Comparison of ENCODE assay signal across 8 mouse cellular contexts in genomic region chr19:45997365-45997764, GRCm38 (mm10). TPM values are rescaled to one million over a fixed set of nuclear protein-coding genes. Genes with fewer than 3 reads are reported as not detected.
DNase-seq lines count a peak whose midpoint lies in the region; ATAC-seq and TF ChIP-seq lines count a peak whose summit lies in the region.

No protein-coding gene starts in this region.

- no peaks in the 10 kb centered on the region for H3K27me3 ChIP-seq in lung, embryonic 14.5 days (ENCODE audit: insufficient read depth, low read length)
- H3K27me3 ChIP-seq in intestine, embryonic 16.5 days (replicated peaks; ENCODE audit: control insufficient read depth, insufficient read depth, low read length): no peaks in the 10 kb centered on the region
- H3K27me3 ChIP-seq in neural tube, embryonic 15.5 days (replicated peaks): no peaks in the 10 kb centered on the region

- peak overlapping the region; percentile 86 for H3K9ac ChIP-seq in lung, embryonic 14.5 days
- peak overlapping the region; percentile 93 for H3K9ac ChIP-seq in intestine, embryonic 16.5 days (ENCODE audit: low read depth, low read length)
- peak overlapping the region; percentile 96 for H3K9ac ChIP-seq in neural tube, embryonic 15.5 days (replicated peaks)

- H3K4me1 ChIP-seq in lung, embryonic 14.5 days (ENCODE audit: insufficient read depth): no peaks in the 10 kb centered on the region
- H3K4me1 ChIP-seq in intestine, embryonic 16.5 days (ENCODE audit: control insufficient read depth, insufficient read depth, low read length): peaks cover 7% of the 10 kb centered on the region
- H3K4me1 ChIP-seq in neural tube, embryonic 15.5 days: peaks cover 16% of the 10 kb centered on the region

- WGBS in lung, embryonic 14.5 days: 56% methylated on average over 5 of the region's 5 CpGs
- WGBS in intestine, embryonic 16.5 days: 58% methylated on average over 5 of the region's 5 CpGs
- 68% methylated on average over 5 of the region's 5 CpGs for WGBS in neural tube, embryonic 15.5 days

- DNase-seq in lung, embryonic 14.5 days: peak; percentile 11
- no peak for DNase-seq in lung, postnatal 36 days
- DNase-seq in embryo, embryonic 11 days: peak; percentile 18
- no peak for DNase-seq in layer of hippocampus, postnatal 25 days (ENCODE audit: extremely low spot score in 1 of 2, low spot score in 1 of 2)
- no peak for DNase-seq in layer of hippocampus, adult 11-12 months (ENCODE audit: low spot score)
- no peak for DNase-seq in kidney, postnatal 14 days

- H3K4me3 ChIP-seq in lung, embryonic 14.5 days (ENCODE audit: low read depth, low read length): peak overlapping the region; percentile 85
- H3K4me3 ChIP-seq in intestine, embryonic 16.5 days (ENCODE audit: low read length): peak overlapping the region; percentile 82
- H3K4me3 ChIP-seq in neural tube, embryonic 15.5 days (replicated peaks): peak overlapping the region; percentile 90

- H3K4me2 ChIP-seq in lung, embryonic 14.5 days: peak overlapping the region; percentile 61
- H3K4me2 ChIP-seq in intestine, embryonic 16.5 days (ENCODE audit: low read depth, low read length): peak overlapping the region; percentile 53
- peak overlapping the region; percentile 57 for H3K4me2 ChIP-seq in neural tube, embryonic 15.5 days

- no peaks in the 10 kb centered on the region for H3K9me3 ChIP-seq in lung, embryonic 14.5 days (ENCODE audit: low read depth, low read length)
- H3K9me3 ChIP-seq in intestine, embryonic 16.5 days (ENCODE audit: control insufficient read depth, low read length): peaks cover 6% of the 10 kb centered on the region
- H3K9me3 ChIP-seq in neural tube, embryonic 15.5 days (replicated peaks): no peaks in the 10 kb centered on the region

- ATAC-seq in lung, embryonic 14.5 days (ENCODE audit: insufficient read depth): no peak
- no peak for ATAC-seq in intestine, embryonic 16.5 days
- no peak for ATAC-seq in neural tube, embryonic 15.5 days (ENCODE audit: low FRiP score)

- no peak for TF ChIP-seq CTCF in lung, embryonic 14.5 days (IDR thresholded peaks at IDR 0.05; ENCODE audit: low read depth)

- H3K27ac ChIP-seq in lung, embryonic 14.5 days (ENCODE audit: low read depth): no peak overlapping the region
- H3K27ac ChIP-seq in intestine, embryonic 16.5 days (ENCODE audit: low read length): peak overlapping the region; percentile 97
- peak overlapping the region; percentile 99; the same call in 1 of the 2 replicates for H3K27ac ChIP-seq in neural tube, embryonic 15.5 days (replicated peaks)

- H3K36me3 ChIP-seq in lung, embryonic 14.5 days (ENCODE audit: insufficient read depth): no peaks in the 10 kb centered on the region
- no peaks in the 10 kb centered on the region for H3K36me3 ChIP-seq in intestine, embryonic 16.5 days (ENCODE audit: control insufficient read depth, insufficient read depth, low read length)
- peaks cover 4% of the 10 kb centered on the region; the same call in 1 of the 2 replicates for H3K36me3 ChIP-seq in neural tube, embryonic 15.5 days

RNA-seq across cellular contexts. Expression of gene Armh3, which starts 0.9 kb away (rescaled TPM):
- polyA plus RNA-seq in lung, embryonic 14.5 days (2014; fragmentation: Nextera tagmentation; extraction: Ambion mirVana): 16.0 and 17.8 TPM in 2 replicates
- polyA plus RNA-seq in intestine, embryonic 16.5 days (2015; fragmentation: Nextera tagmentation; extraction: Ambion mirVana): 17.2 and 17.3 TPM in 2 replicates
- 20.5 and 21.3 TPM in 2 replicates for polyA plus RNA-seq in neural tube, embryonic 15.5 days (2015; fragmentation: Nextera tagmentation; extraction: Ambion mirVana)
- 10 to 100 TPM; 19.9 to 20.3 TPM for total RNA-seq in layer of hippocampus, postnatal 25 days (2021)

RNA-seq across cellular contexts. Expression of gene Hps6, which starts 5.9 kb away (rescaled TPM):
- polyA plus RNA-seq in lung, embryonic 14.5 days (2014; fragmentation: Nextera tagmentation; extraction: Ambion mirVana): 6.0 and 6.5 TPM in 2 replicates
- 8.8 and 9.4 TPM in 2 replicates for polyA plus RNA-seq in intestine, embryonic 16.5 days (2015; fragmentation: Nextera tagmentation; extraction: Ambion mirVana)
- polyA plus RNA-seq in neural tube, embryonic 15.5 days (2015; fragmentation: Nextera tagmentation; extraction: Ambion mirVana): 5.4 and 7.8 TPM in 2 replicates
- total RNA-seq in layer of hippocampus, postnatal 25 days (2021): 1 to 10 TPM; 4.9 to 7.3 TPM

RNA-seq across cellular contexts. Expression of gene Pprc1, which starts 47.3 kb away (rescaled TPM):
- 53.7 and 55.1 TPM in 2 replicates for polyA plus RNA-seq in lung, embryonic 14.5 days (2014; fragmentation: Nextera tagmentation; extraction: Ambion mirVana)
- 23.4 and 27.5 TPM in 2 replicates for polyA plus RNA-seq in intestine, embryonic 16.5 days (2015; fragmentation: Nextera tagmentation; extraction: Ambion mirVana)
- 16.1 and 24.0 TPM in 2 replicates for polyA plus RNA-seq in neural tube, embryonic 15.5 days (2015; fragmentation: Nextera tagmentation; extraction: Ambion mirVana)
- total RNA-seq in layer of hippocampus, postnatal 25 days (2021): 10 to 100 TPM; 28.1 to 34.8 TPM

RNA-seq across cellular contexts. Expression of gene Ldb1, which starts 47.6 kb away (rescaled TPM):
- 86.7 and 87.7 TPM in 2 replicates for polyA plus RNA-seq in lung, embryonic 14.5 days (2014; fragmentation: Nextera tagmentation; extraction: Ambion mirVana)
- polyA plus RNA-seq in intestine, embryonic 16.5 days (2015; fragmentation: Nextera tagmentation; extraction: Ambion mirVana): 23.3 and 26.3 TPM in 2 replicates
- polyA plus RNA-seq in neural tube, embryonic 15.5 days (2015; fragmentation: Nextera tagmentation; extraction: Ambion mirVana): 93.4 and 93.9 TPM in 2 replicates
- total RNA-seq in layer of hippocampus, postnatal 25 days (2021): 100 to 1,000 TPM; 106 to 118 TPM

Comparison
In these comparisons a context has a peak if more than half of its experiments do, and no peak if none do; other contexts are left out.
1. DNase-seq: peak in lung, embryonic 14.5 days (single experiment) and embryo, embryonic 11 days (single experiment); none in lung, postnatal 36 days (single experiment), layer of hippocampus, postnatal 25 days (0 of 2), layer of hippocampus, adult 11-12 months (single experiment) and kidney, postnatal 14 days (single experiment).
2. Peak in every context shown above with its lines, with median percentiles within 50 percentile points of each other: H3K4me2 ChIP-seq, H3K4me3 ChIP-seq and H3K9ac ChIP-seq.